Mouse (Mus musculus) testis, adult 2 months (tissue): ENCODE data around the gene Ascl2. TPM values are rescaled to one million over a fixed set of nuclear protein-coding genes. Genes with fewer than 3 reads are reported as not detected.

Source experiments
- H3K27ac ChIP-seq: fragments of 200-500 bp; 2 replicates; pipeline ENCODE4 v1.5.1; 2012; ENCODE audit warnings: low read depth, low read length; ENCODE audit not compliant: control insufficient read depth, insufficient read depth
- H3K27me3 ChIP-seq: fragments of 200-500 bp; 2 replicates; pipeline ENCODE4 v1.6.1; 2012; ENCODE audit warnings: mild to moderate bottlenecking, low read length, moderate library complexity; ENCODE audit not compliant: control insufficient read depth, insufficient read depth
- H3K36me3 ChIP-seq: fragments of 200-500 bp; 2 replicates; pipeline ENCODE4 v1.6.1; 2012; ENCODE audit warnings: mild to moderate bottlenecking, low read length; ENCODE audit not compliant: control insufficient read depth, insufficient read depth
- H3K4me1 ChIP-seq: fragments of 200-500 bp; 2 replicates; pipeline ENCODE4 v1.6.1; 2012; ENCODE audit warnings: low read length; ENCODE audit not compliant: control insufficient read depth, insufficient read depth
- H3K4me3 ChIP-seq: fragments of 200-500 bp; 2 replicates; pipeline ENCODE4 v1.5.1; 2012; ENCODE audit warnings: low read depth, mild to moderate bottlenecking, low read length, moderate library complexity, mixed read lengths; ENCODE audit not compliant: control insufficient read depth
- CTCF ChIP-seq: fragments of 200-500 bp; IDR thresholded peaks from 2 replicates; pipeline ENCODE4 v1.5.1; 2012; ENCODE audit warnings: low read depth, mild to moderate bottlenecking, inconsistent platforms, low read length, moderate library complexity; ENCODE audit not compliant: control insufficient read depth, insufficient read depth, insufficient replicate concordance
- POLR2A ChIP-seq: fragments of 200-500 bp; IDR thresholded peaks from 2 replicates; pipeline ENCODE4 v1.6.1; 2012; ENCODE audit warnings: low read depth, mild to moderate bottlenecking, inconsistent platforms, low read length, moderate library complexity; ENCODE audit not compliant: control insufficient read depth
- polyA plus RNA-seq: library from polyadenylated mRNA; depleted of rRNA; stranded (reverse); fragments of >200 nt; gene quantifications from 2 replicates; pipeline ENCODE4 v1.2.3, GENCODE M21; 2012

Ascl2 gene
- polyA plus RNA-seq, 1 experiment = 1.2 TPM

- no peak overlapping the region for H3K27ac ChIP-seq
- no peaks in the 10 kb centered on the region for H3K36me3 ChIP-seq
- TF ChIP-seq CTCF = no peak
- no peak for TF ChIP-seq POLR2A
- no peak overlapping the region for H3K4me3 ChIP-seq
- no peaks in the 10 kb centered on the region for H3K27me3 ChIP-seq
- peaks cover 10% of the 10 kb centered on the region for H3K4me1 ChIP-seq
Observed at GRCm38 (mm10) chr7:143006756-143007598, 37.9 kb upstream of the Ascl2 start.

- TF ChIP-seq CTCF = no peak
- TF ChIP-seq POLR2A = no peak
- H3K36me3 ChIP-seq = no peaks in the 10 kb centered on the region
- peaks cover 10% of the 10 kb centered on the region for H3K4me1 ChIP-seq
- H3K4me3 ChIP-seq = no peak overlapping the region
- H3K27me3 ChIP-seq = no peaks in the 10 kb centered on the region
- no peak overlapping the region for H3K27ac ChIP-seq
Observed at GRCm38 (mm10) chr7:143006097-143006755, 37.2 kb upstream of the Ascl2 start.

- no peak overlapping the region for H3K27ac ChIP-seq
- no peak overlapping the region for H3K4me3 ChIP-seq
- TF ChIP-seq POLR2A (no peak), CTCF (no peak)
Observed at GRCm38 (mm10) chr7:143005344-143006096, 36.5 kb upstream of the Ascl2 start.

GRCm38 (mm10) chr7:143004727-143005343 lies 35.8 kb upstream of the Ascl2 start, which contains the start of gene Tspan32:
Gene Tspan32 (plus strand): TSS chr7:143005046.
- Histone ChIP-seq H3K27me3 (no peaks in the 10 kb centered on the region), H3K36me3 (no peaks in the 10 kb centered on the region), H3K4me1 (peaks cover 10% of the 10 kb centered on the region), H3K4me3 (no peak within 1 kb of the TSS), H3K27ac (no peak within 1 kb of the TSS)
- no peak for TF ChIP-seq POLR2A
- TF ChIP-seq CTCF = no peak

More at GRCm38 (mm10) chr7:143005344-143006096, 36.5 kb upstream of the Ascl2 start:
- H3K36me3 ChIP-seq = no peaks in the 10 kb centered on the region
- peaks cover 10% of the 10 kb centered on the region for H3K4me1 ChIP-seq
- H3K27me3 ChIP-seq = no peaks in the 10 kb centered on the region

GRCm38 (mm10) chr7:143002679-143003078 lies 33.6 kb upstream of the Ascl2 start:
- Histone ChIP-seq H3K4me1 (peaks cover 3% of the 10 kb centered on the region), H3K36me3 (no peaks in the 10 kb centered on the region), H3K4me3 (no peak overlapping the region), H3K27ac (no peak overlapping the region), H3K27me3 (no peaks in the 10 kb centered on the region)
- no peak for TF ChIP-seq POLR2A
- peak; percentile 27; the same call in 1 of the 2 replicates for TF ChIP-seq CTCF

- H3K27ac ChIP-seq = no peak overlapping the region
- no peaks in the 10 kb centered on the region for H3K4me1 ChIP-seq
- H3K27me3 ChIP-seq = no peaks in the 10 kb centered on the region
- TF ChIP-seq CTCF (no peak), POLR2A (no peak)
- no peaks in the 10 kb centered on the region for H3K36me3 ChIP-seq
- no peak overlapping the region for H3K4me3 ChIP-seq
Observed at GRCm38 (mm10) chr7:142997403-142998150, 28.5 kb upstream of the Ascl2 start.
